26 mouse cellular contexts compared by ENCODE assay signal in the genomic region with DNA sequence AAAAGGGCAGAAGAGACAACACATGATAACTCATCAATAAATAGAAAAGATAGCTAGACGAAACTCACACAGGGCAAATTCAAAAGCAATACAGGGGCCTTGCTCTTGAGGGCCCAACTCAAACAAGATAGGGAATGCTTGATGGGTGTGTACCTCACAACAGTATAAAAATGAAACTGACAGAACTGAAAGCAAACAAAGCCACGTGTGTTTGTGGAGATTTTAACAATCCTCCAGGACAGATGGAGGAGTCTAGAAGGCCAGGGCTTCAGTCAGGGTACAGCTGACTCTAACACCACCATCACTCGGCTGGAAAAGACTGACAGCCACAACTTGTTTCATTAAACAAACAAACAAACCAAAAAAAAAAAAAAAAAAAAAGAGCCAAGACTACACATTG.
"Had no signal": no experiment of that assay in that cellular context is flagged by ENCODE, and none has a peak within 500 bp of the region (broad histone marks: within the 10 kb centered on the region; RNA-seq: fewer than 3 reads in every experiment).

No protein-coding gene starts in this region.

- H3K4me2 ChIP-seq: embryonic facial prominence, embryonic 12.5 days; embryonic facial prominence, embryonic 13.5 days; embryonic facial prominence, embryonic 15.5 days; forebrain, embryonic 12.5 days; forebrain, embryonic 13.5 days; forebrain, embryonic 15.5 days had no signal

- H3K9ac ChIP-seq: embryonic facial prominence, embryonic 12.5 days; embryonic facial prominence, embryonic 13.5 days; embryonic facial prominence, embryonic 15.5 days; forebrain, embryonic 12.5 days; forebrain, embryonic 13.5 days; forebrain, embryonic 15.5 days; forebrain, postnatal 0 days had no signal

- H3K4me3 ChIP-seq: embryonic facial prominence, embryonic 10.5 days; embryonic facial prominence, embryonic 12.5 days; embryonic facial prominence, embryonic 13.5 days; embryonic facial prominence, embryonic 15.5 days; erythroblast, embryonic 14.5 days; forebrain, embryonic 10.5 days; forebrain, embryonic 12.5 days; forebrain, embryonic 13.5 days; forebrain, embryonic 15.5 days; gastrocnemius, adult 2 months; heart, adult 2 months had no signal

- H3K4me1 ChIP-seq: embryonic facial prominence, embryonic 10.5 days; embryonic facial prominence, embryonic 12.5 days; embryonic facial prominence, embryonic 13.5 days; embryonic facial prominence, embryonic 15.5 days; forebrain, embryonic 10.5 days; forebrain, embryonic 12.5 days; forebrain, embryonic 13.5 days had no signal

- H3K9me3 ChIP-seq: embryonic facial prominence, embryonic 10.5 days; embryonic facial prominence, embryonic 12.5 days; embryonic facial prominence, embryonic 13.5 days; embryonic facial prominence, embryonic 15.5 days; forebrain, embryonic 10.5 days; forebrain, embryonic 12.5 days; forebrain, embryonic 13.5 days; forebrain, embryonic 15.5 days had no signal

- DNase-seq: cerebellum, adult 8-10 months; cerebellum, adult 9-10 months; cerebellum, adult 9-11 months; cerebellum, postnatal 10 days; cerebellum, postnatal 14 days; cerebellum, postnatal 25 days; cerebellum, postnatal 36 days; forebrain, postnatal 0 days; gastrocnemius, adult 2 months; gastrocnemius, postnatal 10 days; gastrocnemius, postnatal 14 days; gastrocnemius, postnatal 25 days; gastrocnemius, postnatal 36 days; heart, adult 18-20 months; heart, adult 2 months had no signal

- ATAC-seq: forebrain, embryonic 13.5 days; forebrain, embryonic 14.5 days; forebrain, embryonic 15.5 days; forebrain, embryonic 16.5 days; forebrain, postnatal 0 days had no signal

- H3K36me3 ChIP-seq: embryonic facial prominence, embryonic 10.5 days; embryonic facial prominence, embryonic 12.5 days; embryonic facial prominence, embryonic 13.5 days; embryonic facial prominence, embryonic 15.5 days; forebrain, embryonic 10.5 days; forebrain, embryonic 12.5 days; forebrain, embryonic 15.5 days had no signal

- H3K27ac ChIP-seq: embryonic facial prominence, embryonic 10.5 days; embryonic facial prominence, embryonic 12.5 days; embryonic facial prominence, embryonic 13.5 days; embryonic facial prominence, embryonic 15.5 days; forebrain, embryonic 10.5 days; forebrain, embryonic 12.5 days; forebrain, embryonic 13.5 days; forebrain, embryonic 15.5 days; gastrocnemius, adult 2 months; heart, adult 2 months had no signal

- H3K27me3 ChIP-seq: embryonic facial prominence, embryonic 12.5 days; embryonic facial prominence, embryonic 13.5 days; embryonic facial prominence, embryonic 15.5 days; forebrain, embryonic 12.5 days; forebrain, embryonic 13.5 days; forebrain, embryonic 15.5 days had no signal
